Mouse (Mus musculus) liver, embryonic 14 days (tissue): Measurements from ENCODE around the gene Rnf121. TPM values are rescaled to one million over a fixed set of nuclear protein-coding genes. Genes with fewer than 3 reads are reported as not detected.

ENCODE experiments used
- polyA plus RNA-seq: library from polyadenylated mRNA; depleted of rRNA; stranded (reverse); fragments of >200 nt; gene quantifications from 2 replicates; pipeline ENCODE4 v1.2.3, GENCODE M21; 2012; rRNA removed

The Rnf121 gene
- polyA plus RNA-seq = 17.6 and 17.7 TPM in 2 replicates

DNA sequence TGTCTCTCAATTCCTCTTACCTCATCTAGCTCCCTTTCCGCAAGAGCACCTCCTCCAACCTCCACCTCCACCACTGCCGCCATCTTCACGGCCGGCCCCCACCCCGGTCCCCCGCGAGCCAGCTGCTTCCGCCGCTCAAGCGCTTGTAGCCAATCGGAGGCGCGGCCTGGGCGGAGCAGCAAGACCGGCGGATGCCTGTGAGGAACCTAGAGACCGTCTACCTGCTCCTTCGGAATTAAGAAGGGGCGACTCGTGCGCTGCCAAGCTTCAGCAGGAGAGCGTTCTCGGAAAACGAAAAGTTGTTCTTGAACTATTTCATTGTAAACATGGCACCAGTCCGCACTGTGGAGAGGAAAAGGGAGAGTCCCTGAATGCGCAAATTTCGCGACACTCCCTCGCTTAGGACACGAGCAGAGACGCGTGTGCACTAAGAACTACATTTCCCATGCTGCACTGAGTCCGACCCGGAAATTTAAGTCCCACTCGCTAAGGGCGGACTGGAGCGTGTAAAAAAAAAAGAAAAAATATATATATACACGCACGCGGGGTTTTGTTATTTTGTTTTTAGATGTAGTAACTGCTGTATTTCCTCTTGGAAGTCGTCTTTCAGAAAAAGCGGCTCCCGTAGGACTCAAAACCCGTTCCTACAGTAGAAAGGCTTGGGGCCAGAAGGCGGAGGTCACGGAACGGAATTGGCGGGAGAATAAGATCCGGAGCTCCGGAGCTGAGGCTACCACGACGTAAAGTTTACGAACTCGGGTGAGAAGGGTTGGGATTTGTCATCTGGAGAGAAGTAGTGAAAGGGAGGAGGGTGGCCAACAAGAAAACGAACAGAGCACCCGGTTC is at the start of gene Rnf121, which contains the start of the genes Xndc1 and Xntrpc:
Rnf121 (minus strand) TSS at position 424 of the 846 bp plus-strand sequence.
Xndc1 (plus strand) TSS at position 466 of the 846 bp plus-strand sequence.
Xntrpc (plus strand) TSS at position 668 of the 846 bp plus-strand sequence.

DNA sequence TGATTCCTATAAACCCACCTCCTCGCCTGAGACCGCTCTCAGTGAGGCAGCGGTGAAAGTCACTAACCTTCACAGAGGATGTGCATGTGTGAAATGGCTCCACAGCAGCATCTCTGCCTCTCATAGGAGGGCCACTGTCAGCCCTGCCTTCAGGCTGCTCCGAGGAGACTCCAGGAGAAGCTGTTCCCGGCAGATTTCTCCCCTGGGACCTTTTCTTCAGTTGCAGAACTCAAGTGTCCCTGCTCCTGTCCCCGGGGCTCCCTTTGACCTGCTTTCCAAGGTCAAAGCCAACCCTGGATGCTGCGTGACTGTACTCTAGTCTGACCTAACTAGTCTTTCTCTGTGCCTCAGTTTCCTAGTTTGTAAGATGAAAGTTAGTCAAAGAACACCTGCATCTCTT is 43.9 kb upstream of the Rnf121 start, which contains the start of gene Art5:
Art5 (minus strand) TSS at position 319 of the 400 bp plus-strand sequence.

GRCm38 (mm10) chr7:102101487-102101886 is 36.2 kb upstream of the Rnf121 start, which contains the start of gene Art1:
Gene Art1, plus strand, starts transcription at chr7:102101743.

DNA sequence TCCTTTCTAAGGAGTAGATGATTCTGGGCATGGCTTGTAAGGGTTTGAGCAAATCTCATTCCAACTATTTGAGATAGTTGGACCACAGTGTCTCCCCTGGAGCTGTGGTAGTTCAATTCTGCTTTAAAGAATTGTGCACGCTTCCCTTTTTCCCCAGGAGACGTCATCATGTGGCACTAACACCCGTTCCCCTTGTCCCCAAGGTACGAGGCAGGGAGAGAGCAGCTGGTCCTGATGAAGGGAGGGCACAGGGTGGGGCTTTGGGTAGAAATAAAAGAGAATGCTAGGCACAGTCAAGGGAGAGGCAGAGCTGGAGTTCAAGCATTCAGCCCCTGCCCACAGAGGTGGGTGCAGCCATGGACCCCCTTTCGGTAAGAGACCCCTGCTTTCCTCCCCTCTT is 17.5 kb upstream of the Rnf121 start, which contains the start of gene Trpc2:
Trpc2 (plus strand) TSS at position 301 of the 400 bp plus-strand sequence.

GRCm38 (mm10) chr7:102018590-102018989 is 46.7 kb downstream of the Rnf121 start, which contains the start of gene Il18bp:
Gene Il18bp, minus strand, starts transcription at chr7:102018690.

Other genes starting within 250 kb of the Rnf121 start
- not detected in 2 replicates for gene Phox2a, start 247.2 kb downstream of the Rnf121 start, polyA plus RNA-seq
- 4.6 TPM in 2 replicates for gene Inppl1, start 227.2 kb downstream of the Rnf121 start, polyA plus RNA-seq
- 7.9 and 8.4 TPM in 2 replicates for gene Folr2, start 208.3 kb downstream of the Rnf121 start, polyA plus RNA-seq
- 59.8 and 64.5 TPM in 2 replicates for gene Anapc15, start 201.8 kb downstream of the Rnf121 start, polyA plus RNA-seq
- gene Folr1, start 194.7 kb downstream of the Rnf121 start, polyA plus RNA-seq = 0.18 and 0.37 TPM in 2 replicates
- gene Lamtor1, start 159.6 kb downstream of the Rnf121 start, polyA plus RNA-seq = 58.7 and 64.3 TPM in 2 replicates
- gene Tomt, start 159.1 kb downstream of the Rnf121 start, polyA plus RNA-seq = 0.11 and 0.12 TPM in 2 replicates
- 1.1 and 1.4 TPM in 2 replicates for gene Lrrc51, start 131.6 kb downstream of the Rnf121 start, polyA plus RNA-seq
- 23.8 and 28.1 TPM in 2 replicates for gene Numa1, start 131.4 kb downstream of the Rnf121 start, polyA plus RNA-seq
- 9.0 and 12.3 TPM in 2 replicates for gene Il18bp, start 46.8 kb downstream of the Rnf121 start, polyA plus RNA-seq
- 15.5 and 16.8 TPM in 2 replicates for gene Xndc1, start within 50 bp of the Rnf121 start, polyA plus RNA-seq
- gene Xntrpc, start 244 bp upstream of the Rnf121 start, polyA plus RNA-seq = 0.98 and 1.3 TPM in 2 replicates
- 0.06 TPM in 1 of 2 replicates, not detected in the other for gene Trpc2, start 17.6 kb upstream of the Rnf121 start, polyA plus RNA-seq
- gene Art1, start 36.3 kb upstream of the Rnf121 start, polyA plus RNA-seq = 0.03 and 0.41 TPM in 2 replicates
- gene Art5, start 44.0 kb upstream of the Rnf121 start, polyA plus RNA-seq = 0.09 and 0.16 TPM in 2 replicates
- 0.01 TPM in 1 of 2 replicates, not detected in the other for gene Chrna10, start 51.4 kb upstream of the Rnf121 start, polyA plus RNA-seq
- 8.2 and 10.7 TPM in 2 replicates for gene Nup98, start 144.7 kb upstream of the Rnf121 start, polyA plus RNA-seq
- 13.1 and 14.6 TPM in 2 replicates for gene Pgap2, start 144.7 kb upstream of the Rnf121 start, polyA plus RNA-seq
- 22.4 and 34.0 TPM in 2 replicates for gene Rhog, start 190.6 kb upstream of the Rnf121 start, polyA plus RNA-seq
- 7.8 and 7.9 TPM in 2 replicates for gene Stim1, start 202.3 kb upstream of the Rnf121 start, polyA plus RNA-seq